25 mouse cellular contexts compared by ENCODE assay signal in the genomic region with DNA sequence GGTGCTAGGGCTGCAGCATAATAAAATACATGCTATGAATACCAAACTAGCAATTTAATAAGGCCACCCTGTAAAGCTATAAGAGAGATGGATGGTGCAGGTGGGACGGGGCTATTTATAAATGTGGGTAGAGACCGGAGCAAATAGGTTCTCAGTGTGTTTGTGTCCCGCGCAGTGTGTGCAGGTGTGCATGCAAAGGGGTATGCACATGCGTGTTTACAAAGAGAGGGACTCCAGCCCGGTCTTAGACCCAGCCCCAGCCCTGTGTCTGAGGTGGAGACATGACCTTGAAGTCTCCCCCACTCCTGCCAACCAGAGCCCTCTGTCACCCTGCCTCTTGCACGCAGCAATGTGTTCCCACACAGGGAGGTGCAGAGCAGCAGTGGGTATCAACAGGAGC.
DNase-seq lines count a peak whose midpoint lies in the region; ATAC-seq lines count a peak whose summit lies in the region.
"Had no signal": no experiment of that assay in that cellular context is flagged by ENCODE, and none has a peak within 500 bp of the region (broad histone marks: within the 10 kb centered on the region; RNA-seq: fewer than 3 reads in every experiment).

No protein-coding gene starts in this region.

- no peaks in the 10 kb centered on the region for H3K27me3 ChIP-seq in hindbrain, embryonic 15.5 days
- no peaks in the 10 kb centered on the region for H3K27me3 ChIP-seq in hindbrain, embryonic 12.5 days
- H3K27me3 ChIP-seq in neural tube, embryonic 15.5 days (replicated peaks) = no peaks in the 10 kb centered on the region
- H3K27me3 ChIP-seq: embryonic facial prominence, embryonic 12.5 days; embryonic facial prominence, embryonic 15.5 days; heart, embryonic 15.5 days had no signal

- no peak overlapping the region for H3K9ac ChIP-seq in hindbrain, embryonic 15.5 days
- H3K9ac ChIP-seq in hindbrain, embryonic 12.5 days = no peak overlapping the region
- no peak overlapping the region for H3K9ac ChIP-seq in neural tube, embryonic 15.5 days (replicated peaks)
- H3K9ac ChIP-seq: embryonic facial prominence, embryonic 12.5 days; embryonic facial prominence, embryonic 15.5 days; forebrain, postnatal 0 days; heart, embryonic 15.5 days had no signal

- DNase-seq in urinary bladder, adult 2 months (ENCODE audit: low spot score) = peak; percentile 17
- DNase-seq in urinary bladder, postnatal 14 days (ENCODE audit: low spot score) = no peak
- no peak for DNase-seq in adrenal gland, adult 8-10 months
- DNase-seq: adrenal gland, postnatal 10 days; adrenal gland, postnatal 36 days; cerebellum, adult 18-20 months; cerebellum, adult 9-10 months; cerebellum, postnatal 14 days; forebrain, postnatal 0 days; gastrocnemius, adult 2 months; gastrocnemius, postnatal 14 days; heart, adult 11 months; heart, postnatal 14 days; heart, postnatal 4 days had no signal

- H3K27ac ChIP-seq in hindbrain, embryonic 15.5 days (replicated peaks) = no peak overlapping the region
- no peak overlapping the region; the same call in 1 of the 2 replicates for H3K27ac ChIP-seq in hindbrain, embryonic 12.5 days
- H3K27ac ChIP-seq in neural tube, embryonic 15.5 days (replicated peaks) = peak overlapping the region; percentile 24; the same call in 1 of the 2 replicates
- H3K27ac ChIP-seq: embryonic facial prominence, embryonic 12.5 days; embryonic facial prominence, embryonic 15.5 days; gastrocnemius, adult 2 months; heart, embryonic 15.5 days had no signal

- whole genome bisulfite sequencing in hindbrain, embryonic 15.5 days = 63% methylated on average over 7 of the region's 7 CpGs
- 85% methylated on average over 7 of the region's 7 CpGs for WGBS in hindbrain, embryonic 12.5 days
- WGBS in neural tube, embryonic 15.5 days = 56% methylated on average over 7 of the region's 7 CpGs

- no peaks in the 10 kb centered on the region for H3K9me3 ChIP-seq in hindbrain, embryonic 15.5 days
- H3K9me3 ChIP-seq in hindbrain, embryonic 12.5 days (replicated peaks) = no peaks in the 10 kb centered on the region
- H3K9me3 ChIP-seq in neural tube, embryonic 15.5 days (replicated peaks) = no peaks in the 10 kb centered on the region
- H3K9me3 ChIP-seq: embryonic facial prominence, embryonic 12.5 days; embryonic facial prominence, embryonic 15.5 days; heart, embryonic 15.5 days had no signal

- H3K4me2 ChIP-seq in hindbrain, embryonic 15.5 days = no peak overlapping the region
- H3K4me2 ChIP-seq in hindbrain, embryonic 12.5 days (replicated peaks) = no peak overlapping the region
- H3K4me2 ChIP-seq in neural tube, embryonic 15.5 days = no peak overlapping the region
- H3K4me2 ChIP-seq: embryonic facial prominence, embryonic 12.5 days; embryonic facial prominence, embryonic 15.5 days; heart, embryonic 11.5 days; heart, embryonic 15.5 days had no signal

- ATAC-seq in hindbrain, embryonic 15.5 days (ENCODE audit: low FRiP score, low read depth) = peak; percentile 23; the same call in 1 of the 2 replicates
- no peak for ATAC-seq in hindbrain, embryonic 12.5 days (ENCODE audit: low FRiP score)
- ATAC-seq in neural tube, embryonic 15.5 days (ENCODE audit: low FRiP score) = peak; percentile 50; the same call in 1 of the 2 replicates
- ATAC-seq: activated CD4-positive, CD25-positive, alpha-beta regulatory T cell, adult 4 months; forebrain, embryonic 14.5 days; forebrain, postnatal 0 days; inflammation-experienced regulatory T-cells, adult 6 months; intestine, embryonic 16.5 days had no signal

- no peak overlapping the region for H3K4me3 ChIP-seq in hindbrain, embryonic 15.5 days
- H3K4me3 ChIP-seq in hindbrain, embryonic 12.5 days = no peak overlapping the region
- H3K4me3 ChIP-seq in neural tube, embryonic 15.5 days (replicated peaks) = no peak overlapping the region
- H3K4me3 ChIP-seq: embryonic facial prominence, embryonic 12.5 days; embryonic facial prominence, embryonic 15.5 days; gastrocnemius, adult 2 months; heart, embryonic 15.5 days had no signal

- H3K36me3 ChIP-seq in hindbrain, embryonic 15.5 days = no peaks in the 10 kb centered on the region
- no peaks in the 10 kb centered on the region for H3K36me3 ChIP-seq in hindbrain, embryonic 12.5 days
- no peaks in the 10 kb centered on the region for H3K36me3 ChIP-seq in neural tube, embryonic 15.5 days
- H3K36me3 ChIP-seq: embryonic facial prominence, embryonic 12.5 days; embryonic facial prominence, embryonic 15.5 days; heart, embryonic 15.5 days had no signal

- no peaks in the 10 kb centered on the region; the same call in 1 of the 2 replicates for H3K4me1 ChIP-seq in hindbrain, embryonic 15.5 days (replicated peaks)
- H3K4me1 ChIP-seq in hindbrain, embryonic 12.5 days = no peaks in the 10 kb centered on the region
- H3K4me1 ChIP-seq in neural tube, embryonic 15.5 days = peaks cover 10% of the 10 kb centered on the region
- H3K4me1 ChIP-seq: embryonic facial prominence, embryonic 12.5 days; embryonic facial prominence, embryonic 15.5 days had no signal
